ENCODE assay signal across 14 mouse cellular contexts in genomic region chr7:29541186-29541585, GRCm38 (mm10).
"Had no signal": no experiment of that assay in that cellular context is flagged by ENCODE, and none has a peak within 500 bp of the region (broad histone marks: within the 10 kb centered on the region; RNA-seq: fewer than 3 reads in every experiment).

No protein-coding gene starts in this region.

- H3K4me3 ChIP-seq: midbrain, embryonic 10.5 days; midbrain, embryonic 12.5 days; midbrain, embryonic 15.5 days; neural tube, embryonic 12.5 days; stomach, embryonic 15.5 days had no signal

- H3K9ac ChIP-seq: lung, embryonic 14.5 days; midbrain, embryonic 12.5 days; midbrain, embryonic 15.5 days; neural tube, embryonic 12.5 days; stomach, embryonic 15.5 days had no signal

- H3K27ac ChIP-seq: midbrain, embryonic 10.5 days; midbrain, embryonic 12.5 days; midbrain, embryonic 15.5 days; neural tube, embryonic 12.5 days; stomach, embryonic 15.5 days; stomach, postnatal 0 days had no signal

- DNase-seq: lung, adult 18-20 months; lung, embryonic 14.5 days; lung, postnatal 10 days; lung, postnatal 4 days; right cerebral cortex, postnatal 14 days; thymus, adult 2 months; thymus, postnatal 25 days; thymus, postnatal 4 days had no signal

- H3K9me3 ChIP-seq: midbrain, embryonic 12.5 days; midbrain, embryonic 15.5 days; stomach, embryonic 15.5 days had no signal

- H3K36me3 ChIP-seq: midbrain, embryonic 10.5 days; midbrain, embryonic 12.5 days; midbrain, embryonic 15.5 days; neural tube, embryonic 12.5 days; stomach, embryonic 15.5 days had no signal

- H3K27me3 ChIP-seq: midbrain, embryonic 12.5 days; midbrain, embryonic 15.5 days; neural tube, embryonic 12.5 days; stomach, embryonic 15.5 days had no signal

- H3K4me1 ChIP-seq: midbrain, embryonic 10.5 days; midbrain, embryonic 12.5 days; midbrain, embryonic 15.5 days; neural tube, embryonic 12.5 days; stomach, embryonic 15.5 days had no signal
